Mouse (Mus musculus): Measurements from ENCODE around the gene BC030867. TPM values are rescaled to one million over a fixed set of nuclear protein-coding genes. Genes with fewer than 3 reads are reported as not detected.

The BC030867 gene
- polyA plus RNA-seq, 1 experiment from 2014 or later = 13.5 TPM

Other genes with a start within 250 kb of the BC030867 start
- gene Mpp3, start 220.4 kb upstream of the BC030867 start, polyA plus RNA-seq (2015; fragmentation: Nextera tagmentation; extraction: Ambion mirVana) = 7.6 and 7.9 TPM in 2 replicates
- 0.98 and 1.6 TPM in 2 replicates for gene Cd300lg, start 207.4 kb upstream of the BC030867 start, polyA plus RNA-seq (2015; fragmentation: Nextera tagmentation; extraction: Ambion mirVana)
- 6.2 and 6.8 TPM in 2 replicates for gene Mpp2, start 160.4 kb upstream of the BC030867 start, polyA plus RNA-seq (2015; fragmentation: Nextera tagmentation; extraction: Ambion mirVana)
- gene Ppy, start 147.6 kb upstream of the BC030867 start, polyA plus RNA-seq (2015; fragmentation: Nextera tagmentation; extraction: Ambion mirVana) = 4.5 and 6.2 TPM in 2 replicates
- 57.2 and 75.0 TPM in 2 replicates for gene Pyy, start 141.1 kb upstream of the BC030867 start, polyA plus RNA-seq (2015; fragmentation: Nextera tagmentation; extraction: Ambion mirVana)
- gene Nags, start 103.4 kb upstream of the BC030867 start, polyA plus RNA-seq (2015; fragmentation: Nextera tagmentation; extraction: Ambion mirVana) = 24.0 and 25.6 TPM in 2 replicates
- 23.8 and 26.4 TPM in 2 replicates for gene Tmem101, start 92.5 kb upstream of the BC030867 start, polyA plus RNA-seq (2015; fragmentation: Nextera tagmentation; extraction: Ambion mirVana)
- 118 and 140 TPM in 2 replicates for gene Lsm12, start 63.6 kb upstream of the BC030867 start, polyA plus RNA-seq (2015; fragmentation: Nextera tagmentation; extraction: Ambion mirVana)
- 31.1 and 33.9 TPM in 2 replicates for gene G6pc3, start 59.3 kb upstream of the BC030867 start, polyA plus RNA-seq (2015; fragmentation: Nextera tagmentation; extraction: Ambion mirVana)
- 54.3 and 62.8 TPM in 2 replicates for gene Hdac5, start 18.7 kb upstream of the BC030867 start, polyA plus RNA-seq (2015; fragmentation: Nextera tagmentation; extraction: Ambion mirVana)
- gene Asb16, start 19.9 kb downstream of the BC030867 start, polyA plus RNA-seq (2015; fragmentation: Nextera tagmentation; extraction: Ambion mirVana) = 0.08 TPM in 1 of 2 replicates, not detected in the other
- 44.3 and 48.5 TPM in 2 replicates for gene Tmub2, start 36.0 kb downstream of the BC030867 start, polyA plus RNA-seq (2015; fragmentation: Nextera tagmentation; extraction: Ambion mirVana)
- 11.8 and 13.6 TPM in 2 replicates for gene Atxn7l3, start 47.7 kb downstream of the BC030867 start, polyA plus RNA-seq (2015; fragmentation: Nextera tagmentation; extraction: Ambion mirVana)
- 77.8 and 80.2 TPM in 2 replicates for gene Ubtf, start 70.9 kb downstream of the BC030867 start, polyA plus RNA-seq (2015; fragmentation: Nextera tagmentation; extraction: Ambion mirVana)
- 15.2 and 18.0 TPM in 2 replicates for gene Slc4a1, start 117.3 kb downstream of the BC030867 start, polyA plus RNA-seq (2015; fragmentation: Nextera tagmentation; extraction: Ambion mirVana)
- gene Rundc3a, start 144.5 kb downstream of the BC030867 start, polyA plus RNA-seq (2015; fragmentation: Nextera tagmentation; extraction: Ambion mirVana) = 8.7 and 10.8 TPM in 2 replicates
- 305 and 329 TPM in 2 replicates for gene Slc25a39, start 159.1 kb downstream of the BC030867 start, polyA plus RNA-seq (2015; fragmentation: Nextera tagmentation; extraction: Ambion mirVana)
- 156 and 171 TPM in 2 replicates for gene Grn, start 181.4 kb downstream of the BC030867 start, polyA plus RNA-seq (2015; fragmentation: Nextera tagmentation; extraction: Ambion mirVana)
- 3.2 and 3.5 TPM in 2 replicates for gene Fam171a2, start 198.8 kb downstream of the BC030867 start, polyA plus RNA-seq (2015; fragmentation: Nextera tagmentation; extraction: Ambion mirVana)
- gene Itga2b, start 221.2 kb downstream of the BC030867 start, polyA plus RNA-seq (2015; fragmentation: Nextera tagmentation; extraction: Ambion mirVana) = 3.3 and 5.1 TPM in 2 replicates

Data from intestine, embryonic 15.5 days (tissue).